Comparison of ENCODE assay signal across 11 mouse cellular contexts in the genomic region with DNA sequence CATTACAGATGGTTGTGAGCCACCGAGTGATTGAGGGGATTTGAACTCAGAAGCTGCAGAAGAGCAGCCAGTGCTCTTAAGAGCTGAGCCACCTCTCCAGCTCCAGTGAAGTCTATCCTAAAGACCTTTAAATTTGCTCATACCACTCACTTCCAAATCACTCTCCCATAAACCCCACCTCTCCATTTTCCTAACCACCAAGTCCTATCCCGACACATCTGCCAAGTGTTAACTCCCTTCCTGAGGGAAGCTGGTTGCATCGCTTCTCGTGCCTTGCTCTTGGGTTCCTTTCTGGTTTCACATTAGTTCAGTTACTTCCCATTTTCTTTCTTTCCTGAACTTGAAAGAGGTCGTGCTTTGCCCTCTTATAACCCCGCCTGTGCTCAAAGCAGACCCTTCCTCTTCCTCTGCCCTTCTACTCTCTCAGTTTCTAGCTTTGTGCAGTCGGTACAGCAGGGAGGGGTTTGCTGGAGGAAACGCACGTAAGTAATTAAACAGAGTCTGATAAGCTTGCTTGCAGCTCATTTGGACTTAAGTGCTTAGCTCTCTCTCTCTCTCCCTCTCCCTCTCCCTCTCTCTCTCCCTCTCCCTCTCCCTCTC.
DNase-seq lines count a peak whose midpoint lies in the region; ATAC-seq and TF ChIP-seq lines count a peak whose summit lies in the region.
"Had no signal": no experiment of that assay in that cellular context is flagged by ENCODE, and none has a peak within 500 bp of the region (broad histone marks: within the 10 kb centered on the region; RNA-seq: fewer than 3 reads in every experiment).

No protein-coding gene starts in this region.

- WGBS in lung, embryonic 15.5 days: 32% methylated on average over 9 of the region's 9 CpGs

- H3K9ac ChIP-seq in lung, embryonic 15.5 days: no peak overlapping the region

- no peaks in the 10 kb centered on the region for H3K27me3 ChIP-seq in lung, embryonic 15.5 days

- no peak overlapping the region for H3K27ac ChIP-seq in gastrocnemius, adult 2 months
- no peak overlapping the region for H3K27ac ChIP-seq in lung, embryonic 15.5 days

- H3K9me3 ChIP-seq in lung, embryonic 15.5 days: no peaks in the 10 kb centered on the region

- intact Hi-C loops in gastrocnemius, adult 2 months (cut with DNase I): no loop called here

- DNase-seq in gastrocnemius, adult 2 months: no peak
- DNase-seq in gastrocnemius, adult 18-20 months (ENCODE audit: low spot score): no peak
- DNase-seq in lung, postnatal 36 days: no peak
- DNase-seq in adrenal gland, postnatal 10 days: no peak
- DNase-seq in layer of hippocampus, adult 9-10 months (ENCODE audit: low spot score): no peak
- DNase-seq: cerebellum, adult 8-10 months had no signal

- H3K36me3 ChIP-seq in lung, embryonic 15.5 days: no peaks in the 10 kb centered on the region

- H3K4me1 ChIP-seq in lung, embryonic 15.5 days: no peaks in the 10 kb centered on the region

- TF ChIP-seq CTCF in gastrocnemius, adult 2 months (IDR thresholded peaks at IDR 0.05): no peak

- H3K4me3 ChIP-seq in gastrocnemius, adult 2 months: peak overlapping the region; percentile 51
- H3K4me3 ChIP-seq in lung, embryonic 15.5 days: peak overlapping the region; percentile 18
- H3K4me3 ChIP-seq: left cerebral cortex, adult 2 months had no signal

- no peak for ATAC-seq in lung, embryonic 15.5 days (ENCODE audit: borderline replicate concordance, extremely low read depth, low FRiP score, low TSS enrichment)
- ATAC-seq in granulocyte monocyte progenitor cell, adult 5-6 weeks (replicated peaks; ENCODE audit: poor library complexity, severe bottlenecking): peak; percentile 92
- peak; percentile 75; the same call in 1 of the 2 replicates for ATAC-seq in megakaryocyte-erythroid progenitor cell, adult 5-6 weeks (replicated peaks; ENCODE audit: low FRiP score, low TSS enrichment, poor library complexity, severe bottlenecking)
- ATAC-seq: inflammation-experienced regulatory T-cells, adult 6 months had no signal

- H3K4me2 ChIP-seq in lung, embryonic 15.5 days: peak overlapping the region; percentile 37
